Mouse (Mus musculus) fibroblast of lung, adult 2 months (primary cell): ENCODE results near the gene Smc2.
A peak's percentile ranks its signal among the peaks of the same experiment; 100 is the strongest.
"Not testable (repeated sequence)": the region's sequence is repeated elsewhere in the genome, so short reads cannot be mapped to it uniquely, and the experiment has no call there.

ENCODE experiments used
- DNase-seq: peaks from one replicate; pipeline ENCODE4 v3.0.0-alpha.2; 2011; ENCODE audit warnings: low read depth

The Smc2 gene

GRCm38 (mm10) chr4:52438886-52439664 lies at the start of gene Smc2:
Gene Smc2 (plus strand): TSS chr4:52439243.
- DNase-seq, result peak; percentile 90

GRCm38 (mm10) chr4:52411587-52411986 lies 27.5 kb upstream of the Smc2 start:
- no peak for DNase-seq

GRCm38 (mm10) chr4:52423653-52424052 lies 15.4 kb upstream of the Smc2 start:
- DNase-seq, result no peak

- no peak for DNase-seq
These were observed 9.5 kb upstream of the Smc2 start for GRCm38 (mm10) chr4:52429310-52430198.

GRCm38 (mm10) chr4:52435551-52435950 lies 3.5 kb upstream of the Smc2 start:
- not testable (repeated sequence) for DNase-seq

- DNase-seq, result peak; percentile 20
These were observed 615 bp upstream of the Smc2 start for GRCm38 (mm10) chr4:52438371-52438885.

- DNase-seq, result no peak
These were observed 20.7 kb downstream of the Smc2 start for GRCm38 (mm10) chr4:52459726-52460125.

GRCm38 (mm10) chr4:52461321-52461720 lies 22.3 kb downstream of the Smc2 start:
- DNase-seq, result no peak

GRCm38 (mm10) chr4:52473431-52473830 lies 34.4 kb downstream of the Smc2 start:
- no peak for DNase-seq

- no peak for DNase-seq
These were observed 48.4 kb downstream of the Smc2 start for GRCm38 (mm10) chr4:52487486-52487885.

- not testable (repeated sequence) for DNase-seq
These were observed 58.1 kb downstream of the Smc2 start, which contains the start of gene Vma21-ps for GRCm38 (mm10) chr4:52497144-52497543. Gene Vma21-ps (minus strand): TSS chr4:52497244.

GRCm38 (mm10) chr4:52517580-52517979 lies 78.5 kb downstream of the Smc2 start:
- DNase-seq, result no peak

- no peak for DNase-seq
These were observed 80.3 kb downstream of the Smc2 start for GRCm38 (mm10) chr4:52519301-52519700.

- no peak for DNase-seq
These were observed 87.4 kb downstream of the Smc2 start for GRCm38 (mm10) chr4:52526464-52526863.

GRCm38 (mm10) chr4:52530636-52531035 lies 91.6 kb downstream of the Smc2 start:
- DNase-seq, result no peak
